Mouse (Mus musculus): Measurements from ENCODE around the gene Stom. TPM values are rescaled to one million over a fixed set of nuclear protein-coding genes. Genes with fewer than 3 reads are reported as not detected.
A peak's percentile ranks its signal among the peaks of the same experiment; 100 is the strongest.

The Stom gene
- polyA plus RNA-seq, 1 experiment from 2014 or later = 39.6 TPM

GRCm38 (mm10) chr2:35291856-35292255, 44.9 kb downstream of the Stom start:
- Histone ChIP-seq H3K36me3 (ENCODE audit: control insufficient read depth, insufficient read depth, low read length) (no peaks in the 10 kb centered on the region; the same call in 1 of the 2 replicates), H3K4me3 (ENCODE audit: low read depth, low read length) (no peak overlapping the region), H3K27ac (ENCODE audit: low read depth, low read length) (no peak overlapping the region), H3K9ac (ENCODE audit: low read depth, low read length) (no peak overlapping the region), H3K9me3 (replicated peaks; ENCODE audit: control insufficient read depth, low read length) (no peaks in the 10 kb centered on the region), H3K27me3 (ENCODE audit: control insufficient read depth, insufficient read depth, low read length) (0 out of 2 replicates have a peak, but pooled peaks cover 5% of the 10 kb centered on the region), H3K4me1 (ENCODE audit: control insufficient read depth, insufficient read depth, low read length) (peaks cover 13% of the 10 kb centered on the region), H3K4me2 (no peak overlapping the region)
- no peak for ATAC-seq (replicated peaks; ENCODE audit: insufficient number of reproducible peaks, low FRiP score, low TSS enrichment)
- 22% methylated on average over 3 of the region's 3 CpGs for WGBS (ENCODE audit: insufficient replicate concordance)

GRCm38 (mm10) chr2:35288758-35289635, 47.8 kb downstream of the Stom start:
- no peak overlapping the region for H3K27ac ChIP-seq (ENCODE audit: low read depth, low read length)
- ATAC-seq (replicated peaks; ENCODE audit: insufficient number of reproducible peaks, low FRiP score, low TSS enrichment) = no peak; the same call in 1 of the 2 replicates

DNA sequence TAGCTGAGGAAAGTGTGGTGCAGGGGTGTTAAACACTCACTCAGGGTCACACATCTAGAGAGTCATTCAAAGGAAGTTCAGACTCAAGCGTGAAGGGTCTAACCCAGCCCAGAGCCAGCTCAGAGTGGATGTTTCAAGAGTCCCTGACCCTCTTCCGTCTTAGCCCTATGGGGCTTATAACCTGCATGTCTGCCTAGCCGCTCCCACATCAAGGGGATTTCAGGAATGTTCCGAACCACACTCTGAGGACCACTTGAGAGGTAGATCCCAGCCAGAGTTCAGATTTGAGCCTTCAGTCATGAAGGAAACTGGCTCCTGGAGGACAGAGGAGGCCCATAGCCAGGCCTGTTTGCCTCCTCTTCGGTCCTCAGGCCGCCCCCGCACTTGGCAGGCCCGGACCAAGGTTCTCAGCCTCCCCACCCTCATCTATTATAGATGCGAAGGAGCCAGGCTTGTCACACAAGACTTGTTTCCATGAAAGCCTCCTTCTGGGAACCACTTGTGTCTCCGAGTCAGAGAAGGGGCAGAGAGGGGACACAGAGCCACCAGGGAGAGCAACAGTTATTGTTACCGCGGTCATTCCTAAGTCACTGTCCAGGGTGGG, 49.7 kb downstream of the Stom start:
- Histone ChIP-seq H3K27ac (ENCODE audit: low read depth, low read length) (no peak overlapping the region), H3K9me3 (replicated peaks; ENCODE audit: control insufficient read depth, low read length) (no peaks in the 10 kb centered on the region), H3K4me2 (no peak overlapping the region), H3K36me3 (ENCODE audit: control insufficient read depth, insufficient read depth, low read length) (no peaks in the 10 kb centered on the region), H3K4me1 (ENCODE audit: control insufficient read depth, insufficient read depth, low read length) (peaks cover 7% of the 10 kb centered on the region), H3K4me3 (ENCODE audit: low read depth, low read length) (no peak overlapping the region), H3K9ac (ENCODE audit: low read depth, low read length) (no peak overlapping the region), H3K27me3 (ENCODE audit: control insufficient read depth, insufficient read depth, low read length) (peaks cover 19% of the 10 kb centered on the region)
- WGBS (ENCODE audit: insufficient replicate concordance) = 76% methylated on average over 12 of the region's 12 CpGs
- no peak for ATAC-seq (replicated peaks; ENCODE audit: insufficient number of reproducible peaks, low FRiP score, low TSS enrichment)

More at GRCm38 (mm10) chr2:35288758-35289635, 47.8 kb downstream of the Stom start:
- Histone ChIP-seq H3K9ac (ENCODE audit: low read depth, low read length) (no peak overlapping the region), H3K36me3 (ENCODE audit: control insufficient read depth, insufficient read depth, low read length) (no peaks in the 10 kb centered on the region), H3K4me2 (no peak overlapping the region), H3K4me3 (ENCODE audit: low read depth, low read length) (no peak overlapping the region), H3K9me3 (replicated peaks; ENCODE audit: control insufficient read depth, low read length) (no peaks in the 10 kb centered on the region), H3K4me1 (ENCODE audit: control insufficient read depth, insufficient read depth, low read length) (peaks cover 13% of the 10 kb centered on the region), H3K27me3 (ENCODE audit: control insufficient read depth, insufficient read depth, low read length) (0 out of 2 replicates have a peak, but pooled peaks cover 3% of the 10 kb centered on the region)
- 36% methylated on average over 13 of the region's 13 CpGs for WGBS (ENCODE audit: insufficient replicate concordance)

DNA sequence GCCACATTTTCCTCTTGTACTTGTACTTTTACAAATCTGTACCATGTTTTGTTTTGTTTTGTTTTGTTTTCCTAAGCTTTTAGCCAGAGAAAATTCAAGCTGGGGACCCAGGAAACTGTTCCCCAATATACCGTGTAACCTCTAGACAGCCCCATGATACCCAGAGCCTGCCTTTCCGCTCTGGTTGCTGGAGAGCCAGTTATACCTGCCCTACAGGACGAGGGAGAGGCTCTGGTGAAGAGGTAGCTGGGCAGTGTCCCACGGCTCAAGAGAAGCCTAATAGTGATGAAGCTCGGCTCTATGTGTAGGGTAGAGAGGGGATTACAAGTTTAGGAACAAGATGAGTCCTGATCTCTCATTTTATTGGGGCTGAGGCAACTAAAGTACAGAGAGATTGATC, 51.6 kb downstream of the Stom start:
- Histone ChIP-seq H3K27ac (ENCODE audit: low read depth, low read length) (no peak overlapping the region), H3K4me3 (ENCODE audit: low read depth, low read length) (no peak overlapping the region), H3K9ac (ENCODE audit: low read depth, low read length) (no peak overlapping the region), H3K4me2 (no peak overlapping the region), H3K27me3 (ENCODE audit: control insufficient read depth, insufficient read depth, low read length) (peaks cover 33% of the 10 kb centered on the region), H3K4me1 (ENCODE audit: control insufficient read depth, insufficient read depth, low read length) (peaks cover 7% of the 10 kb centered on the region), H3K36me3 (ENCODE audit: control insufficient read depth, insufficient read depth, low read length) (no peaks in the 10 kb centered on the region), H3K9me3 (replicated peaks; ENCODE audit: control insufficient read depth, low read length) (no peaks in the 10 kb centered on the region)
- no peak for ATAC-seq (replicated peaks; ENCODE audit: insufficient number of reproducible peaks, low FRiP score, low TSS enrichment)
- 75% methylated on average over 5 of the region's 5 CpGs for WGBS (ENCODE audit: insufficient replicate concordance)

GRCm38 (mm10) chr2:35283997-35284396, 52.8 kb downstream of the Stom start:
- ATAC-seq (replicated peaks; ENCODE audit: insufficient number of reproducible peaks, low FRiP score, low TSS enrichment) = 0 out of 2 replicates have a peak, but pooled peaks have one; percentile 29
- no peak overlapping the region for H3K9ac ChIP-seq (ENCODE audit: low read depth, low read length)
- H3K27ac ChIP-seq (ENCODE audit: low read depth, low read length) = no peak overlapping the region
- no peaks in the 10 kb centered on the region for H3K9me3 ChIP-seq (replicated peaks; ENCODE audit: control insufficient read depth, low read length)
- peaks cover 7% of the 10 kb centered on the region for H3K4me1 ChIP-seq (ENCODE audit: control insufficient read depth, insufficient read depth, low read length)
- no peak overlapping the region for H3K4me3 ChIP-seq (ENCODE audit: low read depth, low read length)
- peaks cover 33% of the 10 kb centered on the region for H3K27me3 ChIP-seq (ENCODE audit: control insufficient read depth, insufficient read depth, low read length)
- 79% methylated on average over 4 of the region's 4 CpGs for WGBS (ENCODE audit: insufficient replicate concordance)
- H3K36me3 ChIP-seq (ENCODE audit: control insufficient read depth, insufficient read depth, low read length) = no peaks in the 10 kb centered on the region
- H3K4me2 ChIP-seq = no peak overlapping the region

DNA sequence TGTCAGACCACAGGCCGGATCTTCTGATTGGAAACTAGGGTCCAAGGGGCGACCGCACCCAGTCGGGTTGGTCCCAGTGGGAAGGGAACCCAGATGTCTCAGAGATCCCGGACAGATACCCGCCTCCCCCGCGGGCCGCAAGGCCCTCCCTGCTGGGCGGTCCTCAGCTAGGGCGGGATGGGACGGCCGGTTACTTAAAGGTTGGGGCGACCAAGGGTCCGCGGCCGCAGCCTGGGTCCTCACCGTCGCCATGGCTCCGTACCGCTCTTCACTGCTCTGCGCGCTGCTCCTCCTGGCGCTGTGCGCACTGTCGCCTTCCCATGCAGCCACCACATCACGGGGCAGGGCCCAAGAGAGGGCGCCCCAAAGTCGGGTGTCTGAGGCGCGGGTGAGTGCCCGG, 54.6 kb downstream of the Stom start:
- Histone ChIP-seq H3K4me2 (peak overlapping the region; percentile 78), H3K27ac (ENCODE audit: low read depth, low read length) (no peak overlapping the region), H3K4me3 (ENCODE audit: low read depth, low read length) (peak overlapping the region; percentile 43), H3K4me1 (ENCODE audit: control insufficient read depth, insufficient read depth, low read length) (peaks cover 14% of the 10 kb centered on the region), H3K9ac (ENCODE audit: low read depth, low read length) (peak overlapping the region; percentile 17), H3K9me3 (replicated peaks; ENCODE audit: control insufficient read depth, low read length) (no peaks in the 10 kb centered on the region), H3K36me3 (ENCODE audit: control insufficient read depth, insufficient read depth, low read length) (no peaks in the 10 kb centered on the region), H3K27me3 (ENCODE audit: control insufficient read depth, insufficient read depth, low read length) (peaks cover 33% of the 10 kb centered on the region)
- no peak for ATAC-seq (replicated peaks; ENCODE audit: insufficient number of reproducible peaks, low FRiP score, low TSS enrichment)
- 1% methylated on average over 29 of the region's 32 CpGs for WGBS (ENCODE audit: insufficient replicate concordance)

- Histone ChIP-seq H3K4me1 (ENCODE audit: control insufficient read depth, insufficient read depth, low read length) (peaks cover 16% of the 10 kb centered on the region), H3K9ac (ENCODE audit: low read depth, low read length) (no peak overlapping the region), H3K36me3 (ENCODE audit: control insufficient read depth, insufficient read depth, low read length) (no peaks in the 10 kb centered on the region), H3K9me3 (replicated peaks; ENCODE audit: control insufficient read depth, low read length) (no peaks in the 10 kb centered on the region), H3K27ac (ENCODE audit: low read depth, low read length) (no peak overlapping the region), H3K27me3 (ENCODE audit: control insufficient read depth, insufficient read depth, low read length) (peaks cover 33% of the 10 kb centered on the region), H3K4me3 (ENCODE audit: low read depth, low read length) (no peak overlapping the region), H3K4me2 (no peak overlapping the region)
- WGBS (ENCODE audit: insufficient replicate concordance) = 63% methylated on average over 3 of the region's 3 CpGs
- no peak for ATAC-seq (replicated peaks; ENCODE audit: insufficient number of reproducible peaks, low FRiP score, low TSS enrichment)
Observed at GRCm38 (mm10) chr2:35280001-35280400, 56.8 kb downstream of the Stom start.

GRCm38 (mm10) chr2:35278371-35279210, 58.2 kb downstream of the Stom start:
- Histone ChIP-seq H3K27ac (ENCODE audit: low read depth, low read length) (no peak overlapping the region), H3K9me3 (replicated peaks; ENCODE audit: control insufficient read depth, low read length) (no peaks in the 10 kb centered on the region), H3K4me1 (ENCODE audit: control insufficient read depth, insufficient read depth, low read length) (peaks cover 16% of the 10 kb centered on the region), H3K9ac (ENCODE audit: low read depth, low read length) (no peak overlapping the region), H3K4me3 (ENCODE audit: low read depth, low read length) (no peak overlapping the region), H3K4me2 (no peak overlapping the region), H3K36me3 (ENCODE audit: control insufficient read depth, insufficient read depth, low read length) (no peaks in the 10 kb centered on the region), H3K27me3 (ENCODE audit: control insufficient read depth, insufficient read depth, low read length) (peaks cover 28% of the 10 kb centered on the region)
- ATAC-seq (replicated peaks; ENCODE audit: insufficient number of reproducible peaks, low FRiP score, low TSS enrichment) = no peak
- WGBS (ENCODE audit: insufficient replicate concordance) = 82% methylated on average over 7 of the region's 7 CpGs
